Mouse (Mus musculus) regulatory T cell (primary cell): Measurements from ENCODE around the gene Gm2030.

Experiments
- in situ Hi-C: fragments of 300-600 bp; cut with MboI, MseI; formaldehyde crosslinking; loops from one replicate; pipeline ENCODE4 v1.15.1; 2025; ENCODE audit warnings: high pct_unique_total_duplicates

Gm2030 gene

DNA sequence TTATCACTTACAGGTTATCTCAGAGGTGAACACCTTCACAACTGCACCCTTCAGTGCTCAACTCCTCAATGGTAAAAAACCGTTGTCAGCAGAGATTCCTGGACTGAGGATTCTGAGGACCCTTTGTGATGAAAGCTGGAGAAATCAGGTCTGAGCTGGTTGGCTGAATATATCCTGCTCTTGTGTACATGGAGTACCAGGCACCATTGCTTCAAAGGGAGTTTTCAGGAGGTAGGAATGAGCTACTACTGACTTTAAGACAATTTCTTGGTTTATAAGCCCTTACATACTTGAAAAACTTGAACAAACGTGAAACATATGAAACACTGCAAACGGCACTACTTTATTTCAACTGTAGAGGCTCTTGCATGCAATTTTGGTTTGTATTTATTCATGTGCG lies at the start of gene Gm2030:
Gene Gm2030, minus strand, starts transcription at position 101 of the 400 bp plus-strand sequence.
- in situ Hi-C loops, result loop anchor here (25.0 kb wide), 1 partner anchor 702 kb away; no protein-coding TSS in a partner anchor
